Mouse (Mus musculus) midbrain, embryonic 10.5 days (tissue): ENCODE measurements around the gene Gemin5. TPM values are rescaled to one million over a fixed set of nuclear protein-coding genes. Genes with fewer than 3 reads are reported as not detected.

Source experiments
- DNase-seq: peaks from one replicate; pipeline ENCODE4 v3.0.0-alpha.2; 2017; ENCODE audit warnings: low spot score
- H3K27ac ChIP-seq: fragments of 300-500 bp; sonication (generic); replicated peaks from 2 replicates; pipeline ENCODE4 v1.5.1; 2016; ENCODE audit warnings: mild to moderate bottlenecking
- H3K27me3 ChIP-seq: fragments of 300-500 bp; sonication (generic); 2 replicates; pipeline ENCODE4 v1.6.1; 2016; ENCODE audit warnings: low read depth, mild to moderate bottlenecking; ENCODE audit not compliant: poor library complexity, severe bottlenecking
- H3K36me3 ChIP-seq: fragments of 300-500 bp; sonication (generic); 2 replicates; pipeline ENCODE4 v1.6.1; 2016; ENCODE audit warnings: mild to moderate bottlenecking, moderate library complexity
- H3K4me1 ChIP-seq: fragments of 300-500 bp; sonication (generic); 2 replicates; pipeline ENCODE4 v1.6.1; 2016
- H3K4me3 ChIP-seq: fragments of 300-500 bp; sonication (generic); 2 replicates; pipeline ENCODE4 v1.5.1; 2016; ENCODE audit warnings: mild to moderate bottlenecking, moderate library complexity
- H3K9me3 ChIP-seq: fragments of 300-500 bp; sonication (generic); replicated peaks from 2 replicates; pipeline ENCODE4 v1.6.1; 2016; ENCODE audit warnings: mild to moderate bottlenecking
- WGBS: fragments of 180-500 bp; shearing (Covaris S2); methylation state at CpG from one replicate; pipeline ENCODE4 v1.1.7; 2016; 5-methylcytosine and 5-hydroxymethylcytosine counted together
- polyA plus RNA-seq: library from polyadenylated mRNA; unstranded; fragments of >200 nt; fragmentation: Nextera tagmentation; extraction: Ambion mirVana; gene quantifications from 2 replicates; pipeline ENCODE4 v1.2.1, GENCODE M21; 2016

The Gemin5 gene
- polyA plus RNA-seq, 1 experiment from 2014 or later: 31.4 TPM

- no peaks in the 10 kb centered on the region for H3K4me1 ChIP-seq
- DNase-seq: no peak
- no peaks in the 10 kb centered on the region for H3K27me3 ChIP-seq
- H3K9me3 ChIP-seq: no peaks in the 10 kb centered on the region
- H3K27ac ChIP-seq: no peak overlapping the region
- no peaks in the 10 kb centered on the region for H3K36me3 ChIP-seq
- WGBS: 79% methylated on average over 3 of the region's 3 CpGs
- H3K4me3 ChIP-seq: no peak overlapping the region
These were observed 95.4 kb downstream of the Gemin5 start for GRCm38 (mm10) chr11:58072978-58073377.

Other genes with a start within 250 kb of the Gemin5 start
- gene Larp1, start 159.5 kb downstream of the Gemin5 start, polyA plus RNA-seq: 13.0 and 15.3 TPM in 2 replicates
- gene Gm12248, start 75.4 kb downstream of the Gemin5 start, polyA plus RNA-seq: not detected in 2 replicates
- 103 and 112 TPM in 2 replicates for gene Cnot8, start 64.4 kb downstream of the Gemin5 start, polyA plus RNA-seq
- gene Mrpl22, start 3.1 kb upstream of the Gemin5 start, polyA plus RNA-seq: 141 and 142 TPM in 2 replicates
- gene Igtp, start 31.0 kb upstream of the Gemin5 start, polyA plus RNA-seq: 1.0 and 2.0 TPM in 2 replicates
- gene Irgm2, start 31.1 kb upstream of the Gemin5 start, polyA plus RNA-seq: 0.56 and 0.57 TPM in 2 replicates
- gene 4930438A08Rik, start 106.3 kb upstream of the Gemin5 start, polyA plus RNA-seq: not detected in 2 replicates
- 25.9 and 26.8 TPM in 2 replicates for gene Zfp692, start 138.5 kb upstream of the Gemin5 start, polyA plus RNA-seq
- gene Zfp672, start 161.8 kb upstream of the Gemin5 start, polyA plus RNA-seq: 25.1 and 29.2 TPM in 2 replicates
- 46.3 and 53.4 TPM in 2 replicates for gene Sh3bp5l, start 162.2 kb upstream of the Gemin5 start, polyA plus RNA-seq
- not detected in 2 replicates for gene Lypd8, start 210.5 kb upstream of the Gemin5 start, polyA plus RNA-seq